Mouse (Mus musculus): ENCODE measurements around the gene Tmc6.
"Not testable (repeated sequence)": the region's sequence is repeated elsewhere in the genome, so short reads cannot be mapped to it uniquely, and the experiment has no call there.

The Tmc6 gene

DNA sequence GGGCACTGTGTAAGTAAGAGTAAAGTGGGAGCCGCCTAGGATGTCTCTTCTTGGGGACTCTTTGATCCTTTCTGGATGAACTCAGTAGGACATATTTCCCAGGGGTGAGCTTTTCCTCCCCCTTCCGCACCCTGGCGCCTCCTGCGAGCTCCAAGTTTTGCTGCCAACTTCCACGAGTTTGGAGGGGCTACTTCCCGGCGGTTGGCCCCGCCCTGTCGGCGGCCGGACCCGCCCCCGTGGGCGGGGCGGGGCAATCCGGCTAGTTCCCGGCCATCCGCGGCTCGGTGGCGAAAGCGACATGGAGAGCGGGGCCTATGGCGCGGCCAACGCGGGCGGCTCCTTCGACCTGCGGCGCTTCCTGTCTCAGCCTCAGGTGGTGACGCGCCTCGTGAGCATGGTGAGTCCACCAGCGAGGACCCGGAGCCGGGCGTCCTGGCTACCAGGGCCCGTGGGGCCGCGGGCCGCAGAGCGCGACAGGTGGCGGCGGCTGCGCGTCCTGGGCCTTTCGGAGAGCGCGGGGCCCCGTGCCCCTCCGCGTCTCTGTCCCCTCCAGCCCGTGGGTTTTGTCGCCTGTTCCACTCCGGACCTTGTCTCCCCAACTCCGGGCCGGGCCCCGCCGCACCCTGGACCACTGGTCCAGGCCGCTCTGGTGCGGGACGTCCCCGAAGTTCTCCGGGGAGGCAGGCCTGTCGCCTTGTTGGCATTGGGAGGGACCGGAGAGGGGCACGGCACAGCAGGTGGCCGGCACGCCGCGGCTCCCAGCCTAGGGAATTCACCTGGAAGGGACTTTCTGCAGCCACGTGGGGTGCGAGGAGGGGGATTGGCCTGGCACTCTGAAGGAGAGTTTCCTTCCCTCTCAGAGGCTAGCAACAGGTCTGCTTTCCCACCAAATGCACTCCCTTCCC is 27.7 kb upstream of the Tmc6 start, which contains the start of the genes Gm20708 and Syngr2:
TSS of gene Gm20708 (plus strand) at position 262 of the 905 bp plus-strand sequence.
TSS of gene Syngr2 (plus strand) at position 262 of the 905 bp plus-strand sequence.
- DNase-seq = no peak

DNA sequence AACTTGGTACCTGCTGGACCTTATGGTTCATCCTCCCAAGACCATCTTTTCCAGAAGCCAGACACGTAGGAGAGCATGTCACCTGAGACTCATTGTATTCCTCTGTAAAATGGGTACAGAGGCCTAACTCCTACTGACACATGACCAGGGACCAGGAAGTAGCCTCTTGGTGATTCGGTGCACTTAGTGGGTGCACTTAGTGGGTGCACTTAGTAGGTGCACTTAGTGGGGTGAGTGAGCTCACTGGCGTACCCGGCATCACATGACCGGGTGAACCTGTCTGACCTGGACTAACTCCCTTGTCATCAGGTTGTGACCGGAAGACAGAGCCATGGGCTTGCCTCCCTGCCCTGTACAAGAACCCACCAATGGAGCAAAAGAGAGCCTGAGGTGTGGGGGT is 24.8 kb upstream of the Tmc6 start:
- DNase-seq = no peak

DNA sequence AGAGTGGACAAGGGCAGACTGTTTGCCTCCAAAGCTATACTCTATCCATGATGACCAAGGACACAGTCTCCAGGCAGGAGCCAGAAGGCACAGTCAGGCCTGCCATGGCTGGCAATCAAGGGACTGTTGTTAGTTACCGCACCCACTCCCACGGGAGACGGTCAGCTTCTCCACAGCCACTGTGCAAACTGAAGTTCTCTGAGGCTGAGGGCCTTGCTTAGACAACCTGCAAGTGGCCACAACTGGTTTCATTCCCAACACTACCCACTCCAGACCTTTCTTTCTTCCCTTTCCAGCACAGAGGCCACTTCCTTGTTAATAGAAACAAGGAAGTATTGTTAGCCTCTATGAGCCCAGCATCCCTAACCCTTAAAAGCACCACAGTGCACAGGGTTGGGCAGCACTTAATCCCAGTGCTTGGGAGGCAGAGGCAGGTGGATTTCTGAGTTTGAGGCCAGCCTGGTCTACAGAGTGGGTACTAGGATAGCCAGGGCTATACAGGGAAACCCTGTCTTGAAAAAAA is 21.2 kb upstream of the Tmc6 start:
- no peak for DNase-seq

DNA sequence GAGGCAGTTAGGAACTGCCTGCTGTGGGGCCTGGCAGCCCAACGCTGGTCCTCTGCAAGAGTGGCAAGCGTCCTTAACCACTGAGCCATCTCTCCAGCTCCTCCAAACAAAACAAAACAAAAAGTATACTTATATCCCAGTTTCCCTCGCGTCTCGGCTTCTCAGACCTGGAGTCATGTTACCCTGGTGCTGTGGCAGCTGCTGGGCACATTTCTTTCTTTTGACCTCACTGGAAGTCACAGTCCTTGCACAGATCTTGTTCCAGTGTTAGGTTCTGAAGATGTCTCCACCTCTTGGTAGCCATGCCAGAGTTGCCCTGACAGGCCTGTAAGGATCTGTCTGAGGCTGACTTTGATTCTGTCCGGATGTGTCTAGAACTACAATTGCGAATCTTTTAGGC is 19.7 kb upstream of the Tmc6 start:
- DNase-seq = no peak

DNA sequence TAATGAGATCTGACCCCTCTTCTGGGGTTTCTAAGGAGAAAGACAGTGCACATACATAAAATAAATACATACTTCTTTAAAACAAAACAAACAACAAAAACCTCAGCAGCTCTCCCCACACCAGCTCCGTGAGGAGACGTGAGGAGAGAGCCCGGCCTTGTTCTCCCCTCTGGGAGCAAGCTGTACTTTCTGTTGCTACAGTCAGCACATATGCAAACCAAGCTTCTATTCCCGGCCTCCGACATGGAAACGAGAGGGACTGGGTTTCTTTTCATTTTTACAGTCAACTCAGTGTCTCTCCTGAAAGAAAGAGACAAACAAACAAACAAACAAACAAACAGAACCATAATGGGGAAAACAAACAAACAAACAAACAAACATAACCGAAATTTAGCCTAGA is 18.0 kb upstream of the Tmc6 start:
- DNase-seq = no peak

DNA sequence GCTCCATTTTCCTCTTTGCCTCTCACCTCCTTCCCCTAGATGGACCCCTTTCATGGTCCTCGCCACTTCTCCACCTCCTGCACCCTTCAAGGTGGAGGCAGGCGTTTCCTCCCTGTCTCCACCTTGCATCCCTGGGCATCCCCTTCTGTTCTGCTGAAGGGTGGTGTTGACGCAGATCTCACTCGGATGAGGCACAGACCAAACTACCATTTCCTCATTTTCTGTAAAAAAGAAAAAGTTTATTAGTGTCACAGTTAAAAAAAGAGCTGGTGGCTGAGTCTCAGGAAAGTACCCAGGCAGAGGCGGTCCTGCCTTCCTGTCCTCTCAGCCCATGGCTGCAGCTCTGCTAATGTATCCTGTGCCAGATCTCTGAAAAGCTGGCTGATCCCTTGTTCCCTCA is 17.2 kb upstream of the Tmc6 start:
- no peak for DNase-seq

DNA sequence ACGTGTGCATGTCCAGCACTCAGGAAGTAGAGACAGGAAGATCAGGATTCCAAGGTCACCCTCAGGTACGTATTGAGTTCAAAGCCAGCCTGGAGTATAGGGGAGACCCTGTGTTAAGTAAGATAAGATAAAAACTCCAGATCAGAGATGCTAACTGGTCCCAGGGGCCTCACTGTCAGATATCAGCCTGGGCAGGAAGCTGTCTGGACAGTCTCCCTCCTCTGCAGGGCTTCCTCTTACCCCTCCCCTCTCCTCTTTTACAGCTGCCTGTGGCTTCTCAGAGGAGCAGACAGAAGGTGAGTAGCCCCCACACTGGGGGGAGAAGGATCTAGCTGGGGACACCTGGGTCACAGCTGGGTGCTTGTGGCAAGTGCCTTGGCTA is 16.2 kb upstream of the Tmc6 start:
- no peak for DNase-seq

DNA sequence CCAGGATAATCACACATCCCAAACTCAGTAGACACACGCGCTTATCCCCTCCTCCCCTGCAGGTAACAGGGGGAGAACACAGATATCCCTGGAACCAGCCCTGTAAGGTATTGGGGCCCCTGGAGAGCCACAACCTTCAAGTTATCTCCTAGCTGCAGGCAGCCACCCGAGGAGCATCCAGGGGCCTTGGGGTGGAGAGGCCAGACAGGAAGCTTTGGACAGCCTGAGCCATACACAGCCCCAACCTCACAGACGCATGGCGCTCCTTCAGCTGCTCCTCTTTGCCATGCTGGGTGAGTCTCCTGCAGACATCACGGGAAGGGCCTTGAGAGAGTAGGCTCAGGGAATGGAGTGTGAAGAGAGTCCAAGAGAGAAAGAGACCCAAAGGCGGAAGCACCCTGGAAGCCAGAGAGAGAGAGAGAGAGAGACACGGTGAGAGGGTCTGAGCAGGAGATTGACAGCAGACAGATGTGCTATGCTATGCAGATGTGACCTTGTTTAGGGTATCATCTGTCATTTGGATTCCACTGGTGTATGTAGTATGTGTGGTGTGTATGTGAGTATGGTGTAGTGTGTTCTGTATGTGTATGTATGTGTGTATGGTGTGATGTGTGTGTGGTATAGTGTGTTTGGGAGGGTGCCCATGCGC is 15.6 kb upstream of the Tmc6 start, which contains the start of gene 6030468B19Rik:
TSS of gene 6030468B19Rik (plus strand) at position 150 of the 649 bp plus-strand sequence.
- no peak for DNase-seq

DNA sequence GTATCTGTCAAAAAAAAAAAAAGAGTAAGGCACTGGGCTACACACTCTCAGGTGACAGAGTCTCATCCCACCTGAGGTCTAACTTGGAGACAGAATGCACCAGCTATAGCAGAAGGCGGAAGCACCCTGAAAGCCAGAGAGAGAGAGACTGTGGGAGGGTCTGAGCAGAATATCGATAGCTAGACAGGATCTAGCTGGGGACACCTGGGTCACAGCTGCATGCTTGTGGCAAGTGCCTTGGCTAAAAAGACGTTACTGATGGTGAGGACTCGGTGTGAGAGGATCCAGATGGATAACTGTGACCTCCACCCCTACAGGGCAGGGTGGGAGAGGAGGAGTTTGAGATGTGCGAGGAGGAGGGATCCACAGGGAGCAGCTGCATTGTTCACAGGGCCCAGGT is 15.0 kb upstream of the Tmc6 start:
- DNase-seq = no peak

DNA sequence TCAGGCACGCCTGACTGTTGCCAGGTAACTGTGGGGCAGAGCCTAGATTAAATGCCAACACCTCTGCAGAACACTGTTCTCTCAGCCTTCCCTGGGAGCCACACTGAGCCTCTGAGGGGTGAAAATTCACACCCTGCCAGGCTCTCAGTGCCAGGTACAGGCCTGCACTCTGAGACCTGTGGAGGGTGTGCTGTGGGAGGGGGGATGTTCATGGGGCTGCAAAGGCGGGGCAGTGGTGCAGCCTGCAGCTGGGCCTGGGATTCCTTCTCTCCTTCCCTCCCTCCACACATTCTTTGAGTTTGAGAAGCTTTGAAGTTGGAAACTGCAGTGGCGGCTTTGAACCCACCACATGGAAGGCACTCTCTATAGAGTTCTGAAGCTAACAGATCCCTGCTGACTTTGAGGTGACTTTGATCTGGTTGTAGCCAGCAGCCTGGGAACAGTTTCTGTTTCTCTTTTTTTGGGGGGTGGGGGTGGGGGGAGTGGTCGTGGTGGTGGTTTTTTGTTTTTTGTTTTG is 12.1 kb upstream of the Tmc6 start:
- no peak for DNase-seq

DNA sequence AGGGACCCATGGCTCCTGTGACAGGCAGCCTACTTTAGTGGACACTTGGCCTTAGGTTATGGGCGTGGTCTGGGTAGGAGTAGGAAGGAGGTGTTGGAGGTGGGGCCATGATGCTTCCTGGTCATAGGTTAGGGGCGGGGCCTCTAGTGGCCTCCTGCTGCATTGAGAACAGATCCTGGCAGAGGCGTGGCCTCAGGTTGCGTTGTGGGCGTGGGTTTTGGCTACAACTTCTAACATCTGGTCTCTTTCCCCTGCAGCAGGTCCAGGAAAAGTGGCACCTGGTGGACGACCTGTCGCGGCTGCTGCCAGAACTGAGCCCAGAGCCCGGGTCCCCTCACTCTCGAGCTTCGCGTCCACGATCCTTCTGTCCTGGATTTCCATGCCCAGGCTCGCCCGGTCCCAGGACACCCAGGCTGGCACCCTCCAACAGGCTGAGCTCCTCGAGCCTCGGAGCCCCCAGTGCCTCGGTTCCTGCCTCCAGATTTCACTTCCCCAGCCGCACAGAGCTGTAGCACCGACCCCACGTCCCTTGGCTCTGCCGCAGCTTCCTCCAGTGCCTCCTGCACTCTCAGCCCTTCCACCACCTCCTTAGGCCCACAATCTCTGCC is 10.4 kb upstream of the Tmc6 start:
- DNase-seq = no peak

DNA sequence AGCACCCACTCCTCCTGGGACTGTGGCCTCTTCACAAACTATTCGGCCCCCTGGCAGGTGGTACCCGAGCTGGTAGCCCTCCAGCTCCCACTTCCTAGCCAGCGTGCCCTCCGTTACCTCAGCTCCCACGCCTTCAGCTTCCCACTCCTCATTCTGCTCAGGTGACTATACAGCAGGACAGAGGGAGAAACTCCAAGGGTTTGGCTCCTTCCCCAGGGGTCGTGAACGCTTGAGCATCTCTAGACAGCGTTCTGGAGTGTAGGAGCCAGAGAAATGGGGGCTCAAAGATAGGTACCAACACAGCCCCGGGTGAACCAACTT is 9.4 kb upstream of the Tmc6 start:
- no peak for DNase-seq

DNA sequence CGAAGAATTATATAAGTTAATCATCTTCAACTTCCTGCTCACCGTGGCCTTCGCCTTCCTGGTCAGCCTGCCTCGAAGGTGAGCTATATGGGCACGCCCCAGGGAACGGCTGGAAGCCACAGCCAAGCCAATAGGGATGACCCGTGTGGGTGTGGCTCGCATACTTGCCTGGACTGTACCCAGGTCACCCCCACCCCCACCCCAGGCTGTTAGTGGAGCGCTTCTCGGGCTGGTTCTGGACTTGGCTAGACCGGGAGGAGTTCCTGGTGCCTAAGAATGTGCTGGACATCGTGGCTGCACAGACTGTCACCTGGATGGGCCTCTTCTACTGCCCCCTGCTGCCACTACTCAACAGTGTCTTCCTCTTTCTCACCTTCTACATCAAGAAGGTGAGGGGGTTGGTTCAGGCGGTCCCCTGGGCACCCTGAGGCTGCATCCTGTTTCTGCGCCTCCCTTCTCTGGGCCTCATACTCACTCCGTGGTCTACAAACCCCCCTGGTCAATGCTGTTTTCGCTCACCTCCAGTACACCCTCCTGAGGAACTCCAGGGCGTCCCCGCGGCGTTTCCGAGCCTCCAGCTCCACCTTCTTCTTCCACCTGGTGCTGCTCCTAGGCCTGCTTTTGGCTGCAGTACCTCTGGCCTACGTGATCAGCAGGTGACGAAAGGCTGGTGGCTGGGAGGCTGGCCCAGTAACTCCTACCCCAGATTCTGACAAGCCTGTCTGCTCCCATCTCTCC is 8.9 kb upstream of the Tmc6 start:
- no peak for DNase-seq

DNA sequence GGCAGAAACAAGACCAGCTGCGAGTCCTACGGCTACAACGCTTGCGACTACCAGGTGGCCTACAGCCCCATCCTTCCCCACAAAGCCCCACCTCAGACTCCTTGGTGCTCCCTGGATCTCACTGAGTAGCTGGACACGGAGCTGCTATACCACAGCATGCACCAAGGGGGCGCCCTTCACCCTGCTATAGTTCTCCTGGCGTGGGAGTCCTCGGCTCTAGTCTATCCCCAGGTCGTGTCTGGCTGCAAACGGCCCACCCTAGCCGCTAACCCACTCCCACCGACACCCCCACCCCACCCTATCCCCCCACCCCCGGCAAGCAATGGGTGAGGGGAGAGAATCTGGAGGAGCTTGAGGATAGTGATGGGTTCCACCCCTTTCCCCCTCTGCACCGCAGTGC is 8.3 kb upstream of the Tmc6 start:
- no peak for DNase-seq

DNA sequence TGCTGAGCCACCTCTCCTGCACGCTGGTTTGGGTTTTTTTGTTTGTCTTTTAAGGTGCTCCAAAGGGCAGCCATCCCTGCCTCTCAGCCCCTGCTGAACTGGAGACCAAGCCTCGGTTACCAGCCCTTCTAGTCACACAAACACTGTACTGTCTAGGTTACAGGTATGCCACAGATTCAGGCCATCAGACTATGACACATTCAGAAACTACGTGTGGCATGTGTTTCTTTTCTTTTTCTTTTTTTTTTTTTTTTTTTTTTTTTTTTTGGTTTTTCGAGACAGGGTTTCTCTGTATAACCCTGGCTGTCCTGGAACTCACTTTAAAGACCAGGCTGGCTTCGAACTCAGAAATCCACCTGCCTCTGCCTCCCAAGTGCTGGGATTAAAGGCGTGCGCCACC is 6.5 kb upstream of the Tmc6 start:
- DNase-seq = not testable (repeated sequence)

DNA sequence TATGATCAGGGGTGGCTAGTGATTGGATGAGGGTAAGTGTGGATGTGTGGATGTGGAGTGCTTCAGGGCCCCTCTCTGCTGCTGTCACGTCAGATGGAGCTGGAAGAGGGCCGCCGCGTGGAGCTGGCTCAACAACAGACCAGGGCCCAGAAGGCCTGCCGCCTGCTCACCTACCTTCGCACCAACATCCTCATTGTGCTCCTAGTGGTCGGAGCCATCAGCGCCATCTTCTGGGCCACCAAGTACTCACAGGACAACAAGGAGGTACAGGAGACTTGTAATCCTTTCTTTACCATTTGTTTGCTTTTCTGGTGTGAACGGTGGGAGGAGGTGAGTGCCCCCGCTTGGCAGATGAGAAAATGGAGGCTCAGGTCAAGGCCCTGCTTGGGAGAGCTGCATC is 4.3 kb upstream of the Tmc6 start:
- DNase-seq = peak; percentile 62

DNA sequence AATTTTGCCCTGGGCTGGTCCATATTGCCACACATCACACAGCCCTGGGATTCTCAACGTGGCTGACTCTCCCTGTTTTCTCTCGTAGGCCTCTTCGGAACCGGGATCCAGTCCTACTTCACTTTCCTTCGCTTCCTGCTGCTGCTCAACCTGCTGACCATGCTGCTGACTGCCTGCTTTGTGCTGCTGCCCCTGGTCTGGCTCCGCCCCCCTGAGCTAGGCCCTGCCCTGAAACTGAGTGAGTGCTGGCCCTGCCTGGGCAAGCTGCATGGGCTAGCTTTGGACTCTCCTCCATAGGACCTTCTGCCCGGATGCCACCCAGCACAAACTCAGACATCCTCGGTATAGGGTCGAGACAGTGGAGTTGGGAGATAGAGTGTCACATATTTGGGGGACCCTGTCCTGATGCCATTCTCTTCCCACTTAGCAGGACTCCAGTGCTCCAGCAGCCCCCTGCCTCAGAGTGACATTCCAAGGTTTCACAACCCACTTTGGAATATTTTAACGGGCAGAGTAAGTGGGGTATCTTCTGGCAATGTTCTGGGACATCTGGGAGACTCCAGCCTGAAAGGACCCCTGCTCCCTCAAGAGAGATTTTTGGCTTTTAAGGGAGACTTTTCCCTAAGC is 1.8 kb upstream of the Tmc6 start:
- DNase-seq = no peak

DNA sequence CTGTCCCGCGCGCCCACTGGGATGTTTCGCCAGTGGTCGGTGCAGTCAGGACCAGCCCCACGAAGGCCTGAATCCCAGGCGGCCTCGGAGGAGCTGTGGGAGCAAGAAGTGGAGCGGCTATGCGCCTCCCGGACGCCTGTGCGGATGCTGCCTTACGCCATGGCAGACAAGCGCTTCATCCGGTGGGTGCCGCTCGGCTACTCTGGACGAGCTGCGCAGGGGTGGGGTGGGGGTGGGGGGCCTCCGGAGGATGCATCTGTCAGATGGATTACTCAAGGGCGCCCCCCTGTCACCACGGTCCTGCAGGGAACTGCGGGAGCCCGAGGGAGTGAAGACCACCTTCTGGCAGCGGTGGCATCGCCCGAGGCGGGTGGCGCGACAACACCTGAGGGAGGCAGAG is 1.1 kb upstream of the Tmc6 start:
- DNase-seq = no peak

DNA sequence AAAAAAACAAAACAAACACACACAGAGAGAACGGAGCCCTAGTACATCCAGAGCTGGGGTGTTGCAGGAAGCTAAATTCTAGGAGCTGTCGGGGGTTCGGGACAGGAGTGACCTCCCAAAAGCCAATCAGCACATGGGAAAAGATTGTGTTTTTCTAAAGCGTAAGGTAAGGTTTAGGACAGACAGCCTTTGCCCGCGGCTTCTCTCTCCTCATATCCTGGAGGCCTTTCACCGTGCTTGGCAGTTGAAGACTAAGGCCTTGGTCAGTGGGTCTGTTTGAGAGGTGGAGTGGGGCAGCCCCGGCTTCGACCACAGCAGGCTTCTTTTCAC is 672 bp upstream of the Tmc6 start:
- DNase-seq = no peak

DNA sequence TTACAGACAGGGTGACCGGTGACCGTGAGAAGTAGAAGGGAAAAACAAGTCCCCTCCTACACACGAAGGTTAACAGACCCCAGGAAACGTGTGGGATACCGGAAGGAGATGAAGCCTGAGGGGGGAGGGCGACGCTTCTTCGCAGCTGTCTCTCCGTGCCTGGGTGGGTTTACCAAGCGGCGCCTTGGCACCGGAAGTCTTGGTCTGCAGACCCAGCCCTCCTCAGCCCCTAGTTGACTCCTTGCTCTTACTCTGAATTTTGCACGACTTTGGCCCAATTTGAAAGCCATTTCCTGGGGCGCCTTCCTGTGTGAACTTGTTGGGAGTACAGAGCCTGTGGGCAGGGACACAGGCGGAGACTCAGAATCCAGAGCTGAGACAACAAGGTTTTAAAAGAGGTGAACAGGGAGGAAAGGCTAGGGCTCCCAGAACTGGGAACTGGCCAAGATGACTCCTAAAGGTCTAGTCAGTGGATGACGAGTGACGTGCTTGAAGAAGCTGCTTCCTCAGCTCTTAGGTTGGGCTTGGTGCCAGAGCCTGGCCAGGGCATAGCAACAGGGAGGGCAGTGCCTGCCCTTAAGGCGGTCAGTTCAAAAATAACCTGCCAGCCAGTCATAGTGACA is 688 bp downstream of the Tmc6 start:
- no peak for DNase-seq

DNA sequence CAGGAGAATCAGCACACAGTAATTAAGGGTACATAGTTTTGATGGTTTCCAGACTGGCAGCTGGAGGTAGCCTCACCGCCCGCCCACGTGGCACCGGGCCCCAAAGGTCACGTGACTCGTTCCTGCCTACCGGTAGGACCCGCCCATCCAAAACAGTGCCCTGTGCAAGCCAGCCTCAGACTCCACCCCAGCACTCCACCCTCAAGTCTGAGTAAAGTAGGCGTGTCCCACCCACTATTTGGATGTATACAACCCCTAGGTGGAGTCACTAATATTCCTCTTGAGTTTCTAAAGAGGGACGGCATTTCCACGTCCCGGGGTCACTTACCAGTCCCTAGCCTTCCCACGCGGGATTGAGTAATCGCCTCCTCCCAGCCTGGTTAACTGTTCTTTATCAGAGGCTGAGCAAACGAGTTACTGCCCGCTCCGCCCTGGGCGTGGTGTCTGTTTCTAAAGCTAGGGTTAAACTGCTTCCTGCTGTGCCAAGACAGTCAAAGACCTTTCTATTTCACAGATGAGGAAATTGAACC is 1.4 kb downstream of the Tmc6 start:
- DNase-seq = no peak

DNA sequence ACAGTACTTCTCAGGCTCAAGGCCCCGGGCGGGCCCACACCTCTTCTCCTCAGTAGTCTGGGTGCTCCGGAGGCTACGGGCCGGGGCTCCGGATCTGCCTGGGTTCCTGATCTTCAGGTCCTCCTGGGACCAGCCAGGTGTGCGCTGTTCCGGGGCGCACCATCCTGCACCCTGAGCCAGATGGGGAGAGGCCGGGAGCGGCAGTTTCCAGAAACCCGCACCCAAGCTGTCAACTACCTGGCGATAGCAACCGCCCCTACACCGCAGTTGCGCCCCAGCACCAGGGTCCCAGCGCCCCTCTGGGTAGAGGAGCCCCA is 1.8 kb downstream of the Tmc6 start:
- DNase-seq = no peak

Measured in cerebellum, adult 11 months (tissue).